Mouse (Mus musculus): Measurements from ENCODE around the gene Ltbp2.

Ltbp2 gene

DNA sequence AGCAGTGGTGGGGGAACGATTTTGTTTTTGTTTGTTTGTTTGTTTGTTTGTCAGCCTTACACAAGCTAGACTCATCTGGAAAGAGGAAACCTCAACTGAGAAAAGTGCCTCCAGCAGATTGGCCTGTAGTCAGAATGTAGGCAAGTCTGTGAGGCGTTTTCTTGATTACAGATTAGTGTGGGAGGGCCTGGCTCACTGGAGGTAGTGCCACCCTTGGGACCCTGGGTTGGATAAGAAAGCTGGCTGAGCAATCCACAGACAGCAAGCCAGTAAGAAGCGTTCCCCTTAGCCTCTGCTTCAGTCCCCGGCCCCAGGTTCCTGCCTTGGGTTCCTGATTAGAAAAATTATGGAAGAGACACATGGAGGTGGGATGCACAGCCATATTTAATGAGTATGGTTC is 36.4 kb downstream of the Ltbp2 start:
- DNase-seq (ENCODE audit: low spot score) = no peak

DNA sequence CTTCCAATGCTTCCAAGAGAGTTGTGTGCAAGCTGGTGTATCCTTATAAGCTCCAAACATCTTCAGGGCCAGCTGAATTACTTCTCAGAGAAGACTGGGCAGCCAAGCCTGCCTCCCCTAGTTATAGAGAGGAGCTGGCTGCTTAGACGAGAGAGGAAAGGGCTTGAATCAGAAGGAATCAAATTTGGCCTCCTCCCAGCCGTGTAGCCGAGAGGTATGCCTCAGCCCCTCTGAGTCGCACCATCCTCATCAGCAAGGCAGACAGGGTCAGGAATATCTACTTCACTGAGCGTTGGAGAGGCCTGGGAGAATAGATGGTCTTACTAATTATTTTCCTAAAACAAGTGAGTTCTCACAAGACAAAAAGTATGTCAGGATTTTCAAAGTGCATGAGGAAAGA is 40.7 kb downstream of the Ltbp2 start:
- no peak for DNase-seq (ENCODE audit: low spot score)

DNA sequence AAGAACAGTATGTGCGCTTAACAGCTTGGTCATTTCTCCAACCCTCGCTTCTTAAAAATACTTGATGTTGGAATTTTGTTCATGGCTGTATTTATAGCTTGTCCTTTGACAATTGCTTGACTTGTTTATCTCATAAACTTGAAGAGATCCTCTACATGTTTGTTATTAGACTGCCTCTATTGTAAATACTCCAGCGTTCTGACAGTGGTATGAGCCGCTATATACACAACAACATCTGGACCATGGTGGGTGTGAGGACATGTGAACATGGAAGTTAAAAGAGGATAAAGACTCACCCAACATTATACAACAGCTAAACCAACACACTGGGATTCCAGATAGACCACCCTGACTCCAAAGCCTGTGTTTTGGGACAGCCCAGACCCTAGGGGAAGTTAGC is 41.6 kb downstream of the Ltbp2 start:
- no peak for DNase-seq (ENCODE audit: low spot score)

- DNase-seq (ENCODE audit: low spot score) = no peak
Observed at GRCm38 (mm10) chr12:84831648-84832047, 44.7 kb downstream of the Ltbp2 start.

DNA sequence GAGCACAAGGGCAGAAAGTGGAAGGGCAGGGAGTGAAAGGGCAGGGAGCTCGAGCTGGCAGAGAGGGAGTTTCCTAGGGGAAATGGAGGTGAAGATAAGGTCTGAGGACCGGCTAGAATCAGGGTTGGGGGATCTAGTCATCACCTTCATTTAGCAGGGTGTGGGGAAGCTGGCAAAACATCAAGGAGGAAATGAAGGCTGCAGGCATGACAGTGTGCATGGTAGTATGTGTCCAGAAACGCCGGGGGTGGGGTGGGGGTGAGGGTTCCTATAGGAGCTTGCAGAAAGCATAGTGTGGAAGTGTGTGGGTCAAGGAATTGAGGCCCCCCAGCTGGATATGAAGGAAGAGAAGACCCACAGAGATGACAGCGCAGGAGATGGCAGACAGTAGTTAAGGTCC is 45.2 kb downstream of the Ltbp2 start:
- no peak for DNase-seq (ENCODE audit: low spot score)

DNA sequence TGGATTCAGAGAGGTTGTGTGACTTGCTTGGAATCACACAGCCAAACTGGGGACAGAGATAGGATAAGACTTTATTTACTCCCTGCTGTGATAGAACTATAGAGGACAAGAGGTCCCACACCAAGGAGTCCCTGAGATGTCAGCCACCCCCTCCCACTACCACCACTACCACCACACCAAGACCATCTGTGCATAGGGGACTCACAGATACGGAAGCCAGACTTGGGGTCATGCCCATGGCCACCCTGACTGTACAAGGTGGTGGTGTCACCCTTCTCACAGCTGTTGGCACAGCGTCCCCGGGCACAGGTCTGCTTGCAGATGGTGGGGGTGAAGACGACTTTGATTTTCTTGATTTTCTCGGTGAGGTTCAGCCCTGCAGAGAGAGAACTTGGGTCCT is 45.9 kb downstream of the Ltbp2 start:
- no peak for DNase-seq (ENCODE audit: low spot score)

DNA sequence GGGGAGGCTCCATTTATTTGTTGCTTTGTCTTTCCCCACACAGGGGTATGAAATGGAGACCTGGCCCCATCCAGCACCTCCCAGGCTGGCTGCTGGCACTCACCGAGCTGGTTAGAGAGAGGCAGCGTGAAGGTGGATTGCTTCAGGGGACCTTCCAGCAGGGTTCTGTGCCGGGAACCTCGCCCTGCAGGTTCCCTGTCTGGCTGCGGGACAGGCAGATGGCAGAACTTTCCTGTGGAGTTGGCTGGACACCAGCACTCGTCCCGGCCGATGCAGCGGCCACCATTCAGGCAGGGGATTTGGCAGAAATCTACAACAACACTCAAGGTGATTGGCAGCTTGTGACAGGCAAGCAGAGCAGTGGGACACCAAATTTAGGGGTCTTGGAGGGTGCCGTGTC is 46.4 kb downstream of the Ltbp2 start:
- no peak for DNase-seq (ENCODE audit: low spot score)

- DNase-seq (ENCODE audit: low spot score) = no peak
Observed at GRCm38 (mm10) chr12:84829109-84829724, 47.1 kb downstream of the Ltbp2 start.

DNA sequence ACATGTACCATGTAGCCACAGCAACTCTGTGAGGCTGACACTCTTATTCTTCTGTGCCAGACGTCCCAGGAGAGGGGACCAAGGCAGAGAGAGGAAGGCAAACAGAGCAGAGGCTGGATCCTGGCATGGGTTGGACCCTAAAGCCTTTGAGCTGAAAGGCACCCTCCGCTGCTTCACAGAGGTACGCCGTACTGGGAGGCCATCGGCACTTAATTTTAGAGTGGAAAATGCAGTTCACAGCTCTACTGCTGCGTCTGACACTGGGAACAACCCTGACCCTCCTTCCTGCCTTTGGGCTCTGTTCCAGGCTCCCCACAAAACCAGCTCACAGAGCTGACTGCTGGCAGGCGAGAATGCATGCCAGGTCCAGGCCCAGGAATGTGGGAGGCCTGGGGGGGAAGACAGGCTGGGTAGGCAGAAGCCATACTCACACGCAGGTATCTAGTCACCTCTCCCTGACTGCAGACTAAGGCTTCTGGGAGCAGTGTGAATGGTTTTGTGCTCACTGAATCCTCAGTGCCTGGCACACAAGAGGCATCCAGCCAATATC is 48.9 kb downstream of the Ltbp2 start:
- no peak for DNase-seq (ENCODE audit: low spot score)

GRCm38 (mm10) chr12:84824203-84824602 is 52.1 kb downstream of the Ltbp2 start:
- DNase-seq (ENCODE audit: low spot score) = no peak

DNA sequence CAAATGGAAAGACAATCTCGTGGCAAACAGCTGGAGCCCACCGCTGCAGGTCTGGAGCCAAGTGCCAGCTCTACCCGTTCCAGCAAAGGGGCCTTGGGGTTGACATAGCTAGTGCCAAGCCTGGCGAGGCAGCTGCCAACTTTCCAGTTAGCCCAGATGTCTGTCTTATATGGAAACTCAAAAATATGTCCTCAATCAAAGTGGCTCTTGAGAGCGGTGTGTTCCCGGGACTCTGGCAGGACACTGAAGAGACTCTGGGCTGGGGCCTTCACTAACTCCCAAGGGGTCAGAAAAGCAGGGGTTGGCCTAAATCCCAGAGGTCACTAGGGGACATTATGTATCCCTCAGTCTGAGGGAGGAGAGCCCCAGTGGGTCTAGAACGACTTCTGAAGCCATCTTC is 52.7 kb downstream of the Ltbp2 start:
- no peak for DNase-seq (ENCODE audit: low spot score)

DNA sequence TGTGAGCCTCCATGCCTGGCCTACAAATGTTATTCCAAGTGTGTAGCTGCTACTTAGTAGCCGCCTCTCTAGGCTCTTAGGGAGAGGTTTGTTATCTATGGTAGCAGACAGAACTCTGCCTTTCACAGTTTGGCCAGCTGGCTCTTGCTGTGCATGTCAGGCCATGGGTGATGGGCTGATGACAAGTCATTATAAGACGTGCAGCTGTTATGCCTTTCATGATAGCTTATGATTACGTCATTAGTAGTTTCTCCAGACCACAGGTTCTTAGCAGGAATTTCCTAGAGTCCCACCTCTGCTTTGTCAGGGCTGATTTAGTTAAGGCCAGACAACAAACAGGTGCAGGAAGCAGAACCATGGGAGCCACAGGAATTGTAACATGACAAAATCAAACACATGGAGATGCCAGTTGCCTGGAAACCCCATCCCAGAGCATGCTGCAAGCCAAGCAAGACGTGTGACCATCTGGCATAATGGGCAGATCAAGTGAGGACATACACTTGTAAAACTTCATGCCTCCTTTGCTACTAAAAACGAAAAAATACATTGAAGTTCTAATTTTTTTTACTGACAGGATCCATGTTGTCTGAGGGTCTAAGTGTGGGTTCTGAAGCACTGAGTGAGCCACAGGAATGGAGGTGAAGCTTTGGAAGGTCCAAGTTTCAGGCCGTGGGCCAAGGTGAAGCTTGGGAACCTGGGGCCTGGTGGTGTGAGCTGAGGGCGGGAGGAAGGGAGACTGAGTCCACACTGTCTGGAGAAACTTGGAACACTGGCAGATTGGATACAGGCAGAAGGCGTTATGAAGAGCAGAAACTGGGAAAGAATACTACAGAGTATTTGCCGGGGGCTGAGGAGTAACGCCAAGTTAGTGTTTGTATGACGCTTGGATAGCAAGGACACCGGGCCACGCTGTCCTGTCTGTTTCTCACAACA is 56.8 kb downstream of the Ltbp2 start:
- no peak for DNase-seq (ENCODE audit: low spot score)

DNA sequence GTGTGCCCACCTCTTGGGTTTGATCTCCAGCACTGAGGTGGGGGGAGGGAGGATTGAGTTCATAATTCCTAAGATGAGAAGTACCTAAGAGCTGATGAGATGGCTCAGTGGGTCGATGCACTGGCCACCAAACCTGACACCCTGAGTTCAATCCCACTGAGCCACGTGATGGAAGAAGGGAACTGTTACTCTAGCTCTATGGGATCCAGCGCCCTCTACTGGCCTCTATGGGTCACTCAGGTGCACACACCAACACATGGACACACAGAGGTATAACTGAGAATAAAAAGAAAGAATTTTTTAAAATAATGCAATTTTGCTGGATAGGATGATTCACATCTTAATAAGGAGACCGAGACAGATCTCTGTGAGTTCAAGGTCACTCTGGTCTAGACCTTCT is 57.8 kb downstream of the Ltbp2 start:
- no peak for DNase-seq (ENCODE audit: low spot score)

DNA sequence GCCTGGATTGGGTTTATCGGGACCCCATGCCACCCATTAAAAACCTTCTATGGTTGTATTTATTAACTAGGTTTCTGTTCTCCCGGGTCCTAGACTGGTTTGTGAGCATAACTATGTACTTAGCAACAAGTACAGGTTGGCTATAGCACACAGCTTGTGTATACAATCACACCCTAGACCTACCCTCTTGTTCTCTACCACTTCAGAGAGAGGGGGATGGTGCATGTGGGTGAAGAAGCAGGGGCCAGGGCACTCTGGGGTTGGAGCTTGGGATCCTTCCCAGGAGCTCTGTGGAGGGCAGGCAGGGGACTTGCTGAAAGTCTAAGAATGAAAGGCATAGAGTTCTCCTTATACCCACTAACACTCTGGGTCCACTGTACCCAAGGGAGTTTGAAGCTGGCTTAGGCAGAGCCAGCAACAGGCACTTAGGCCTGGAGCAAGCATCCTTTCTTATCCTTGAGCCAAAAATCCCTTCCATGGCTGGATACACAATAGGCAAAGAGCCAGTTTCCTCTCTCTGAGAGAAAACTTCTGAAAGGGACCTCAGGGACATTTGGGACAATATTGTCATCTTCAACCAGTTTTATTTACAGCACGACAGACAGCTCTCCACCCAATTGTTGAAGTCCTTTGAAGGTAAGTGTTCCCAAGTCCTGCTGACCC is 61.5 kb downstream of the Ltbp2 start:
- DNase-seq (ENCODE audit: low spot score) = peak; percentile 77

DNA sequence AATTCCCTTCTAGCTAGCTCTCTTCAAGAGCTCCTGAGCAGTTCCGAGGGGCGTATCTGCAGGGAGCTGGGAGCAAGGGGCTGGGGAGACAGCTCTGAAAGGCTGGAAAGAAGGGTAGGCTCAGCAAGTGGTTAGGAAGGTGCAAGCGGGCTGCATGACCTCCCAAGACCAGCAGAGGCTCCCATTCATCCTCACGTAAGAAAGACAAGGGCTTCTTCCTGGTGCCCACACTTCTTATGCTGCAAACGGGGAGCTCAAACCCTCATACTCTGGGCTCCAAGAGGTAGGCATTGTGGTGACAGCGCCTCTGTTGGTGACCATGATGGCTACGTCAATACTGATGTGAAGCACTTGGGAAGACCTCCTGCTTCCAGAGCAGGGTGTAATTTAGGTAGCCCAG is 62.6 kb downstream of the Ltbp2 start:
- DNase-seq (ENCODE audit: low spot score) = no peak

GRCm38 (mm10) chr12:84812004-84812403 is 64.3 kb downstream of the Ltbp2 start:
- peak; percentile 50 for DNase-seq (ENCODE audit: low spot score)

GRCm38 (mm10) chr12:84811510-84811909 is 64.8 kb downstream of the Ltbp2 start:
- DNase-seq (ENCODE audit: low spot score) = no peak

DNA sequence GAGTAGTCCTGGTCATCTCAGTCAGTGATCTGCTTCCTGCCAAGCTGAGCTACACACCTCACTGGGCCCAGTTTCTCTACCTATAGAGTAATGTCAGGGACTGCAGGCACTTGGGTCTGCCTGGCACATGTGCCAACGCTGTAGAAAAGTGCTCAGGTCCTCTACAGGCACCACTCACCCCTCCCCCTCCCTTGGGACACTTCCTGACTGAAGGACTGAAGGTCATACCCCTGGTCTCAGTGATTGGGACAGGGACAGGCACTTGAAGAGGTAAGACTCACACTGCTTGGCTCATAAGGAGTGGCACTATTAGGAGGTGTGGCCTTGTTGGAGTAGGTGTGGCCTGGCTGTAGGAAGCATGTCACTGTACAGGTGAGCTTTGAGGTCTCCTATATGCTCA is 65.5 kb downstream of the Ltbp2 start:
- DNase-seq (ENCODE audit: low spot score) = no peak

- no peak for DNase-seq (ENCODE audit: low spot score)
Observed at GRCm38 (mm10) chr12:84809033-84809432, 67.3 kb downstream of the Ltbp2 start.

- DNase-seq (ENCODE audit: low spot score) = no peak
Observed at GRCm38 (mm10) chr12:84807351-84807750, 69.0 kb downstream of the Ltbp2 start.

DNA sequence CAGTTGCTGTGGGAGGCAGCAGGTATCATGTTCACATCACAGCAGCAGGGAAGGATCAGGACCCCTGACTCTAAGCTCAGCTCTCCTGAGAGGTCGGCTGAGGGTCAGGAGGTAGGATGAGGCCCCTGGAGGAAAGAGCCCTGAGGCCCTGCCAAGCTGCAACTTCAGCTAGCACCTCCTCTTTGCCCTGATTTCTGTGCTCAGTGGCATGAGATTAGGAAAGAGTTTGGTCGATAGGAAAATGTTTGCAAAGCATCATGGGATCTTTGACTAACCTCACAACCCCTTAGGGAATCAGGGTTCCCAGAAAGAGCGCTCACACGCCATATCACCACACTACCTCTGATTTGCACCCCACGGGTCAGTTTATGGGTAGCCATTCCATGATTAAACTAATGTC is 69.6 kb downstream of the Ltbp2 start:
- DNase-seq (ENCODE audit: low spot score) = no peak

DNA sequence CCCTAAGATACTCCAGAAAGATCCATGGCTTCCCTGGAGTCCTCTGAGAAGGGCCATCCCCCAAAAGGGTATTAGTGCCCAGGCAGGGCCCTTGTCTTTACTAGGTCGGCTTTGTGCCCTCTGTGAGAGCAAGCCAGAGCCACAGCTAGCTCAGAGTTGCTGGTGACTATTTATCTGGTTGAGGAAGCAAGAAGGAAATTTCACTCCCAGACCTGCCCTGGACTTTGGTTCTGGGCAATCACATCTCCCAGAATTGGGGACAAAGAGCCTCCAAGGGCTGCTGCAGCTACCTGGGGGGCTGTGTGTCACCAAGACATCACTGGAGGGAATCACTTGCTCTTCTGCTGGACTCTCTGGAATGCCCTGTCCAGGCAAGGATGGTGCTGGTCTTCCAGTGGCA is 70.3 kb downstream of the Ltbp2 start:
- no peak for DNase-seq (ENCODE audit: low spot score)
